Mouse (Mus musculus) liver, adult 2 months (tissue): ENCODE measurements around the gene Smim14.

Experiments
- CTCF ChIP-seq: fragments of 200-500 bp; IDR thresholded peaks from 2 replicates; pipeline ENCODE4 v1.5.1; 2011; ENCODE audit warnings: low read depth, low read length, control low read depth
- POLR2A ChIP-seq: fragments of 200-500 bp; IDR thresholded peaks from 2 replicates; pipeline ENCODE4 v1.6.1; 2011; ENCODE audit warnings: low read length, control low read depth; ENCODE audit not compliant: insufficient read depth; ENCODE audit errors: extremely low read depth

GRCm38 (mm10) chr5:65531283-65531682, 5.7 kb downstream of the Smim14 start:
- TF ChIP-seq CTCF: no peak
- TF ChIP-seq POLR2A: no peak
